Mouse (Mus musculus) embryonic facial prominence, embryonic 10.5 days (tissue): ENCODE results near the gene Gm27027. TPM values are rescaled to one million over a fixed set of nuclear protein-coding genes. Genes with fewer than 3 reads are reported as not detected.

ENCODE experiments used
- DNase-seq: peaks from one replicate; pipeline ENCODE4 v3.0.0-alpha.2; 2017; ENCODE audit warnings: low spot score
- H3K27ac ChIP-seq: fragments of 300-500 bp; sonication (generic); replicated peaks from 2 replicates; pipeline ENCODE4 v1.5.1; 2016; ENCODE audit warnings: mild to moderate bottlenecking
- H3K27me3 ChIP-seq: fragments of 300-500 bp; sonication (generic); replicated peaks from 2 replicates; pipeline ENCODE4 v1.6.1; 2016; ENCODE audit warnings: low read depth, mild to moderate bottlenecking; ENCODE audit not compliant: poor library complexity, severe bottlenecking
- H3K36me3 ChIP-seq: fragments of 300-500 bp; sonication (generic); replicated peaks from 2 replicates; pipeline ENCODE4 v1.6.1; 2016; ENCODE audit warnings: mild to moderate bottlenecking, moderate library complexity
- H3K4me1 ChIP-seq: fragments of 300-500 bp; sonication (generic); 2 replicates; pipeline ENCODE4 v1.6.1; 2016
- H3K4me3 ChIP-seq: fragments of 300-500 bp; sonication (generic); 2 replicates; pipeline ENCODE4 v1.5.1; 2016; ENCODE audit warnings: mild to moderate bottlenecking, moderate library complexity
- H3K9me3 ChIP-seq: fragments of 300-500 bp; sonication (generic); 2 replicates; pipeline ENCODE4 v1.6.1; 2016; ENCODE audit warnings: mild to moderate bottlenecking
- WGBS: fragments of 180-500 bp; shearing (Covaris S2); methylation state at CpG from one replicate; pipeline ENCODE4 v1.1.7; 2016; 5-methylcytosine and 5-hydroxymethylcytosine counted together
- polyA plus RNA-seq: library from polyadenylated mRNA; unstranded; fragments of >200 nt; fragmentation: Nextera tagmentation; extraction: Ambion mirVana; gene quantifications from 2 replicates; pipeline ENCODE4 v1.2.1, GENCODE M21; 2016

Gm27027 gene
- polyA plus RNA-seq, 1 experiment from 2014 or later, result not detected

DNA sequence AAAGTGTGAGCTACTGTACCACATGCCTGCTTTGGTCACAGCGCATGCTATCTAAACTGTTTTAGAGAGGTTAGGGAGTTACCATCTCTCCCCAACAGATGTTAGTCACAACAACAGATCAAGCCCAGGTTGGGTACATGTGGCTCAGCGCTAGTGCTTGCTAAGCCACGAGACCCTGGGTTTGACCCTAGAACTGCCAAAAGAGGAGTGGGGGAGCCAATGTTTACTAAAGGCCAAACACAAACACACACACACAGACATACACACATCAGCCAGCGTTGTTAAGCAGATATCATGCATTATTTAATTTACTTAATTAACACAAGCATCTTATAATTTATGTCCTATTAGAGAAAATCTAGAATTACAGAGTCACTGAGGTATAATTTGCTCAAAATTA lies 5.8 kb upstream of the Gm27027 start:
- no peak overlapping the region for H3K4me3 ChIP-seq
- H3K27me3 ChIP-seq, result no peaks in the 10 kb centered on the region
- H3K36me3 ChIP-seq, result peaks cover 97% of the 10 kb centered on the region
- no peaks in the 10 kb centered on the region for H3K9me3 ChIP-seq
- H3K4me1 ChIP-seq, result no peaks in the 10 kb centered on the region
- no peak for DNase-seq
- no peak overlapping the region for H3K27ac ChIP-seq
- WGBS, result 79% methylated on average over 4 of the region's 4 CpGs

DNA sequence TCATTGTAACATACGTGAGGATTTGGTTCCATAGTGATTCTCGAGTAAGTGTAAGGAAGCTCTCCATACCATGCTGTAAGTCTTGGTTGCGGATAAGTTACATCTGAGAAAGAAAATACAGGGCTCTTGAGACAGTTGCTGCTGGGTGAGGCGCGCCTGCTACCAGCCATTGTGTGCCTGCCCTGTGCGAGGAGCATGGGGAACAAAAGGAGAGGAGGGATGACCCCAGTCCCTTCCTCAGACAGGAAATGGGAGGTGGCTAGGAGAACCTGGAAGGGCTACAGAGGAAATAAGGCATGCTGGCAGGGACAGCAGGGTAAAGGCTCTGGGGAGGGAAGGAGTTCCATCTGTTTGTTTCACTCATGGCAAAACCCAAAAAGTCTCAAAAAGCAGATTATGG lies 5.3 kb upstream of the Gm27027 start:
- H3K4me1 ChIP-seq, result no peaks in the 10 kb centered on the region
- WGBS, result 77% methylated on average over 6 of the region's 6 CpGs
- H3K27me3 ChIP-seq, result no peaks in the 10 kb centered on the region
- H3K36me3 ChIP-seq, result peaks cover 97% of the 10 kb centered on the region
- DNase-seq, result no peak
- H3K27ac ChIP-seq, result no peak overlapping the region
- no peaks in the 10 kb centered on the region for H3K9me3 ChIP-seq
- H3K4me3 ChIP-seq, result no peak overlapping the region

DNA sequence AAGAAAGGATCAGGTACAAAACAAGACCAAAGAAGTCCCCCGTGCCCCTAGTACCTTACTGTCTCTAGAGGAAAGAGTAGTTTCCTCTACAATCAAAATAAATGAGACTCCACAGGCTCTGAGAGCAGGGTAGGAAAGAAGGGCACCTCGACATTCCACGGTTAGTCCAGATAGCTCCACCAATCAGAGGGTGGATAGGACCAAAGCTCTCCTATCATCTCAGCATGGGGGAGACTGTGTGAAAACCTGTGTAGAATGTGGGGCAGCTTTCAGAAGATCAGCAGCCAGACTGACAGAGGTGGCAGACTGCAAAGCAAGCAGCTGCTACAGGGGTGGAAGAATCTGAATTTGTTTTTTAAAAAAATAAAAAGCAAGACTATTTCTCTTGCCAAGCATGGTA lies 3.3 kb downstream of the Gm27027 start:
- WGBS, result 51% methylated on average over 3 of the region's 3 CpGs

DNA sequence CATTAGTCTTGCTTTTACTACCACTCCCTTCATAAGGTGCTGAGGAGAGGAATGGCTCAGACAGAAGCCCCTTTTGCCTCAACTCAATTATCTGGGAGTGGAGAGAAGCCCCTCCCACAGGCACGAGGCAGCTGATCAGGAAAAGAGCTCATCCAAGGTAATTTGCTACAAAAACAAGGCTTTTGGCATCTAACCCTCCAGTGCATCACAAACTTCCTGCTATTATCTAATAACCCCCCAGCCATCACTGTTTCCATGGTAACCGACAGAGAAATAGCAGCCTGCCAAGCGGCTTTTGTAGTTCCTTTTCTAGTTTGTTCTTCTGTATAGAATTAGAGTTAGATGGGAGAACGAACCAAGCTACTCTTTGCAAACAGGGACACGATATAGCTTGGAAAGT lies 3.9 kb downstream of the Gm27027 start:
- DNase-seq, result peak; percentile 19
- Histone ChIP-seq H3K36me3 (peaks cover 92% of the 10 kb centered on the region), H3K4me1 (peaks cover 22% of the 10 kb centered on the region), H3K9me3 (no peaks in the 10 kb centered on the region), H3K27me3 (no peaks in the 10 kb centered on the region), H3K4me3 (no peak overlapping the region), H3K27ac (no peak overlapping the region)
- WGBS, result 41% methylated on average over 5 of the region's 5 CpGs

More for the DNA sequence above, 3.3 kb downstream of the Gm27027 start:
- DNase-seq, result no peak
- peaks cover 22% of the 10 kb centered on the region for H3K4me1 ChIP-seq
- peak overlapping the region; percentile 30; the same call in 1 of the 2 replicates for H3K27ac ChIP-seq
- H3K27me3 ChIP-seq, result no peaks in the 10 kb centered on the region
- H3K9me3 ChIP-seq, result no peaks in the 10 kb centered on the region
- H3K36me3 ChIP-seq, result peaks cover 91% of the 10 kb centered on the region
- no peak overlapping the region for H3K4me3 ChIP-seq

DNA sequence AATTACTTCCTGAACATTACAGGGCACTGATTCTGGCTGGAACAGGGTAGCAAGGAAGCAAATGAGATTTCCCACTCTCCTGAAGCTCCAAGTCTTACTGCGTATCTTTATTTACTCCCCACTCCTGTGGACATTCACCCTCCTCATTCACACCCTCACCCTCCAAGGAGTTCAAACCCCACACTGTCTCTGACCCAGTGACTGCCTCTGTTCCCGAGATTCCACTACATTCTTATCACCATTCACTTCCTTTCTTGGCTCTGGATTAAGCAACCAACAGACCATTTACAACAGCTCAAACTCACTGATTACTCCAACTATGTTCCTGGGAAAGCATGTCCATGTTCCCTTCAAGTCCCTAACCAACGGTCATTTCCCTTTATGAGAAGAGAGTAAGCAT lies 4.8 kb downstream of the Gm27027 start:
- peaks cover 92% of the 10 kb centered on the region for H3K36me3 ChIP-seq
- WGBS, result 75% methylated on average over 3 of the region's 3 CpGs

DNA sequence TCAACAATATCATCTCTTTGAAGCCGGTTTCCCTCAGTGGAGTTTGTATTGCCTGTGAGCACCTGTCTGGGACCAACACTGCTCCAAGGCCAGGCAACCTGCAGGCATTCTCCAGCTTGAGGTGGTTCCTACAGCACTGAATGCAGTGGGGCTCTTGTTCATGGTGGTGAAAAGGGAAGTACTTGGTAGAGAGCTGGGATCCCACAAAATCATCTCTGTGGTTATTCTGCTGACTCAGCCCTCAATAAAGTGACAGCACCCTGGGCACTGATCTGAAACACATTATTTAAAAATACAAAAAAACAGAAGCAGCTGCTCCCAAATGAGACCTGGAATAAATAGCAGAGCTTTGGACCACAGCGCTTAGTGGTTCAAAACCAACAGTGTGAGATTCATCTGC lies 7.7 kb downstream of the Gm27027 start:
- Histone ChIP-seq H3K4me1 (peaks cover 25% of the 10 kb centered on the region), H3K4me3 (no peak overlapping the region), H3K27me3 (no peaks in the 10 kb centered on the region), H3K27ac (no peak overlapping the region), H3K36me3 (peaks cover 88% of the 10 kb centered on the region), H3K9me3 (no peaks in the 10 kb centered on the region)
- no peak for DNase-seq
- WGBS, result 94% methylated on average over 2 of the region's 2 CpGs

More for the DNA sequence above, 4.8 kb downstream of the Gm27027 start:
- Histone ChIP-seq H3K27ac (no peak overlapping the region), H3K9me3 (no peaks in the 10 kb centered on the region), H3K4me1 (peaks cover 22% of the 10 kb centered on the region), H3K4me3 (no peak overlapping the region), H3K27me3 (no peaks in the 10 kb centered on the region)
- no peak for DNase-seq

DNA sequence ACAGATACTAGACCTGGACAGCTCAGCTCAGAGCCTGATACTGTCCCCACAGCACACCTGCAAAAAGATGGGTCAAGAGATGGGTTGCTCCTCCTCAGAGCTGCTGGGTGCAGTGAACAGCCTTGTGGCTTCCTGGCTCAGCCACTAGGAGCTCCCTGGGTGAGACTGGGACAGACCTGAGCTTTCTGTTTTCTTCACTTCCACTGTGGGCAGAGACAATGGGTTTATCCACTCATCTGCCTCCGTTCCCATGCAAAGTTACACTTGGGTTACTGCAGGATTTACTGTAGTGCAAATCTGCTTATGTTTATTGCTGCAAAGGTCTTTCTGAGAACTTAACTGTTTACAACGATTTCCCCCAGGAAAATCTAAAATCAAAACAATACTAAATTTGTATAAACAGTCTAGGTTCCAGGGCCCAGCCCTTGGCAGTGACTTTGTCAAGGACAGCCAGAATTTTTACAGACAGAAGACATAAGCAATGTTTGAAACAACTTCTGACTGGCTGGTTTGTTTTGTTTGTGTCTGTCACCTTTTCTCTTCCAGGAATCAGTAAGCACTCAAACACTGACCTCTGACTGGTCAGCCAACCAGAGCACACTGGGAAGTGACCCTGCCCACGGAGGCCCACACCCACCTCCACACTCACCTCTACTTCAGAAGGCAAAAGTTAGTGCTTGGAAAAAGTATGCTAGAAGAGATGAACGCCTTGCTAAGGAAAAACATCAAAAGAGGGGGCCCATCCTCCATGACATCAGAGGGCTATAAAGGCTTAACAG lies 13.5 kb downstream of the Gm27027 start:
- WGBS, result 82% methylated on average over 4 of the region's 4 CpGs
- H3K4me1 ChIP-seq, result peaks cover 4% of the 10 kb centered on the region; the same call in 1 of the 2 replicates
- H3K36me3 ChIP-seq, result peaks cover 84% of the 10 kb centered on the region
- no peaks in the 10 kb centered on the region for H3K9me3 ChIP-seq
- 0 out of 2 replicates have a peak, but pooled peaks cover 2% of the 10 kb centered on the region for H3K27me3 ChIP-seq
- no peak for DNase-seq
- H3K4me3 ChIP-seq, result no peak overlapping the region
- no peak overlapping the region for H3K27ac ChIP-seq

DNA sequence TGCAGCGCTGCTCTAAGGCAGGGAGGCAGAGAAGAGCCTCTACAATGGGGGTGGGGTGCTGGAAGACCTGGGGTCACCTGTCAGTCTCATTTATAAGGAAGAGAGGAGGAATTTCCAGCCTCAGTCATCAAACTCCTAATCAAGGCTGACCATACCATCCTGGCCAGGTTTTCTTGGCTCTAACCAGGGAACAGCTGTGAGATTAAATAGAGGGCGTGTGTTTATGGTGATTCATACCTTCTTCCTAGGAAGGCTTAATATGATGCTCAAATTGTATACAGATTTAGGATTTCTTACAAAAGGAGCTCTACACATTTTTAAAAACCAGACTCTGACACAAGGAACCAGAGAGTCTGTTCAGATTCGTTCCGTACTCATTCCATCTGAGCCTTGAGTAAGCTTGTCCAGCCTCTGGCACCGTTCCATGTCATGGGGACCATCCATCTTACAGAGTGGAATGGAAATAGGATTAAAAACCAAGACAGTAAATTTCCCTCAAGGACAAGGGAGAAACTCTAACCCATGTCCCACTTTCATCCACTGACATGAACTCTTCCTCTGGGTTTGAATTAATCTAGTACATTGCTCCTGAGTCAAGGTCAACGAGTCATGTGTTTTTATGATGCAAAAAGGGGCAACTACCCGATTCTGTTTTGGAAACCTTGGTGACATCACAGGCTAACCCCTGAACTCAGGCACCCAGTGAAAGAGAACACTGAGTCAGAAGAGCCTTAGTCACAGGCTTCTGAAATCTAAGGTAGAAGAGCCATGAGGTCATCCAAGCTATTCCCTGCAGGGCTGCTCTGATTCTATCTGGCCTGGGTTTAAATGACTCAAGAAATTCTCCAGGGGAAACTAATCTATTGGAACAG lies 16.7 kb downstream of the Gm27027 start:
- H3K4me3 ChIP-seq, result no peak overlapping the region
- H3K27ac ChIP-seq, result no peak overlapping the region
- DNase-seq, result no peak
- no peaks in the 10 kb centered on the region for H3K9me3 ChIP-seq
- WGBS, result 93% methylated on average over 7 of the region's 7 CpGs
- peaks cover 57% of the 10 kb centered on the region for H3K36me3 ChIP-seq
- peaks cover 9% of the 10 kb centered on the region; the same call in 1 of the 2 replicates for H3K27me3 ChIP-seq
- peaks cover 29% of the 10 kb centered on the region for H3K4me1 ChIP-seq

DNA sequence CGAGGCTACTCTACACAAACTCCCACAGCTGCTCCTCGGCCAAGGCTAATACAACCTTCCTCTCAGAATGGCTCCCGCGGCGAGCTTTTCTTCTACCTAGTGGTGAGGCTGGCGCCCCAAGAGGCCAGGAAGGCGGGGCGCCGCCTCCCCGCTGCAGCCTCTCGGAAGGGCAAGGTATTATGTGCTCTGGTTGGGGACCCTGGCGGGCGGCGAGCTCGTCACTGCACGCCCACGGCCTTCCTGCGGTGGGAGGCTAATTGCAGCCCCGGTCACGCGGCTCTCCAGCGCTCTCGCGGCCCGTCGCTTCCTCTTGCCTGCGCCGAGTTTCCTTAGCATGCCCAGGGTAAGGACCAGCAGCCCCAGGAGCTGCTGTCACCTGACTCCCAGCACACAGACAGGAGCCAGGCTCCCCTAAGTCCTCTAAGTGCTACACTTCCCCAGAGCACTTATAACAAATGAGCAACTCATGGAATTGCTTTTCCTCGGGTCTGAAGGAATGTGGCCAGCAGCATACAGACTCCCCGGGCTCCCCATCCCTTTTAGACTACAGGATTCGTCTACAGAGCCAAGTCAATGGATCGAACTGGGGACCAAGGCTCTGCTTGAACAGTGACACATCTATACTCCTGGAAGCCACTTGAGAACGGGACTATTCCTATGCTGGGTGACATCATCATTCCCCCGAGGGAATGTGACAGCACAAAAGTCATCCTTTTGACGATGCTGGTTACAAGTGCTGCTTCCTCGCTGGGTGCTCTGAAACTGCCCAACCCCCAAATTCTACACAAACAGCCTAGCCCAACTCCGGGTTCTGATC lies 19.5 kb downstream of the Gm27027 start:
- H3K4me1 ChIP-seq, result peaks cover 29% of the 10 kb centered on the region
- peak overlapping the region; percentile 61 for H3K4me3 ChIP-seq
- H3K36me3 ChIP-seq, result peaks cover 30% of the 10 kb centered on the region
- 2% methylated on average over 37 of the region's 37 CpGs for WGBS
- peaks cover 25% of the 10 kb centered on the region; the same call in 1 of the 2 replicates for H3K27me3 ChIP-seq
- peak overlapping the region; percentile 85 for H3K27ac ChIP-seq
- no peaks in the 10 kb centered on the region for H3K9me3 ChIP-seq
- DNase-seq, result peak; percentile 79

DNA sequence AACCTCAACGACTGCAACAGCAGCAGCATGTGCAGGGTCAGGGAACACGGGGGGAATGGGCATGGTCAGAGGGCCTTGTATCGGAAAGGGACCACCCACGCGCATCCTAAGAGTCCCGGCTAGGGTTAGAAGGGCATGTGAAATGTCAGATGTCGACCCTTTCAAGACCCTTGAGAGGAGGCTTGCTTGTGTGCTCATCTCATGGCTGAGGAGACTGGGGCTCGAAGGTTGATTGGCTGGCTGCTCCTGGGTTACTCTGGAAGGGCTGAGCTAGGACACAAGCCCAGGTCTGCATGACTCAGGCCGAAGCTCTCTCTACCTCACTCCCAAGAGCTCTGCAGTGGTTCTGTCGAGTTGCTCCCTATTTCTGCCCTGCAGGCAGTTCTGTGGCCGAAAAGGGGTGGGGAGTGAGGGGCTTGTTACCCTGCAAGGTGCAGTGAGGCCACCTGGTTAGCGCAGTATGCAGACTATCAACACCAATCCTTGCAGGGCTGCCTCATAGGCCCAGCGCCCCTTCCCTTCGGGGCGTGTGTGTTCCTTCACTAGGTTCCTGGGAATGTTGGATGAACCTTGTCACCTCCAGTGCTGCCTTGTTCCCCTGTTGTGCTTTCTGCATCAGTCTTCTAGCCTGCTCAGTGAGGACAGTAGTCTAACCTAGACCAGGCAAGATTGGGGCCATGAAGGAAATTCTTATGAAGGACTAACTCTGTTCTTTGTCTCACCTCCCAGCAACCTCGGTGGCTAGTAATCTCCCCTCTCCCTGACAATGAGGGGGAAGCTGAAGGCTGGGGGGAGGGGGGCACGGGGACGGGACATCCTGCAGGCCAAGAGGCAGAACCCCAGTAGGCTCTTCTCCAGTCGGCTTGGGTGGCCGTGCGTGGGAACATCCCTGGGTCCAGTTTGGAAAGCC lies 20.4 kb downstream of the Gm27027 start:
- 14% methylated on average over 21 of the region's 21 CpGs for WGBS
- Histone ChIP-seq H3K27ac (peak overlapping the region; percentile 85), H3K4me1 (peaks cover 29% of the 10 kb centered on the region), H3K27me3 (peaks cover 27% of the 10 kb centered on the region; the same call in 1 of the 2 replicates), H3K36me3 (peaks cover 21% of the 10 kb centered on the region), H3K9me3 (no peaks in the 10 kb centered on the region), H3K4me3 (peak overlapping the region; percentile 61)
- peak; percentile 46 for DNase-seq

DNA sequence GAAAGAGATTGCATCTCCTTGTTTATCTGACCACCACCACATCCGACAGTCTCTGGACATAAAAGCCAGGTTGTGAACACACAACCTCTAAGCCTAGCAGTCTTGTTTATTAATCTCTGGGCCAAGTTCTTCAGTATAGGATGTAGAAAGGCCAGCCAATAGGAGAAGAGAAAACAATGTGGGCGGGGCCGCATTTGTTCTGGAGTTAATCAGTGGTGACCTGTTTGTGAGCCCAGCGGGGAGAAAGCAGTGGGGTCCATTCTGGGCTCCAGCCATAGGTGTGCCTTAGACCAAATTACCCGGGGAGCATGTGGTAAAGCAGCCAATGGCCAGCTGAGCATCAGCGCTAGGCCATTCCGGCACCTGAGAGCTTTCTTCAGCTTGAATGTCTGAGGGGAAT lies 21.1 kb downstream of the Gm27027 start:
- peaks cover 14% of the 10 kb centered on the region for H3K36me3 ChIP-seq
- H3K27ac ChIP-seq, result peak overlapping the region; percentile 85; the same call in 1 of the 2 replicates
- peak; percentile 42 for DNase-seq
- 42% methylated on average over 7 of the region's 7 CpGs for WGBS
- H3K4me1 ChIP-seq, result peaks cover 29% of the 10 kb centered on the region
- H3K4me3 ChIP-seq, result no peak overlapping the region
- H3K27me3 ChIP-seq, result peaks cover 27% of the 10 kb centered on the region; the same call in 1 of the 2 replicates
- H3K9me3 ChIP-seq, result no peaks in the 10 kb centered on the region
